Mouse (Mus musculus) testis, adult 10 weeks (tissue): ENCODE data around the gene Fam98b. TPM values are rescaled to one million over a fixed set of nuclear protein-coding genes. Genes with fewer than 3 reads are reported as not detected.

ENCODE experiments used
- polyA plus RNA-seq: library from polyadenylated mRNA; stranded (reverse); fragments of 350-450 nt; fragmentation: Illumina TruSeq; extraction: RNeasy Lipid Tissue Mini Kit (QIAGEN cat#74804); gene quantifications from one replicate; pipeline ENCODE4 v1.2.3, GENCODE M21; 2014; ENCODE audit warnings: low read depth, low replicate concordance

The Fam98b gene
- polyA plus RNA-seq: 55.3 TPM

GRCm38 (mm10) chr2:117249255-117250000, at the start of gene Fam98b:
TSS of gene Fam98b (plus strand) at chr2:117249739.

Other genes starting within 250 kb of the Fam98b start
- 11.7 TPM for gene Spred1, start 128.4 kb upstream of the Fam98b start, polyA plus RNA-seq
- 0.20 TPM for gene Rasgrp1, start 93.3 kb downstream of the Fam98b start, polyA plus RNA-seq